Mouse (Mus musculus): ENCODE measurements around the gene Mrpl21.
A peak's percentile ranks its signal among the peaks of the same experiment; 100 is the strongest.

The Mrpl21 gene

GRCm38 (mm10) chr19:3282572-3283467, at the start of gene Mrpl21, which contains the start of gene Ighmbp2:
Gene Mrpl21 (plus strand): TSS chr19:3282901.
Gene Ighmbp2 (minus strand): TSS chr19:3283017.
- peak; percentile 82 to 90 for DNase-seq (ENCODE audit: low spot score in 2 of 2)

DNA sequence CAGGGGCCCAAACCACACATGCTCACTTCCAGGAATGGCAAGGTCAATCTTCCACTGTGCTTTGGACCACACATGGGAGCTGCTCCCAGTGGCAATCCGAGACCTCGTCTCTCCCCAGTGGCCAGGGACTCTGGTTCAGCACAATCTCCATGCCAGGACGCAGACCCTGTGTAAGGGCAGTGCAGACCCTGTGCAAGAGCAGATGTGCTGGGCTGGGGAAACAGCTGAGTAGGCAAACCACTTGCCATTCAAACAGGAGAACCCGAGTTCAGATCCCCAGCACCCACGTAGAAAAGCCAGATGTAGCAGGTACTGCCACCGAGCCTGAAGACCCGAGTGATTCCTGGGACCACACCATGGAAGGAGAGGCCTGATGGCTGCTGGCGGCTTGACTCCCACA, 22.7 kb upstream of the Mrpl21 start:
- no peak for DNase-seq (ENCODE audit: low spot score in 2 of 2)

GRCm38 (mm10) chr19:3260591-3260990, 22.1 kb upstream of the Mrpl21 start:
- DNase-seq (ENCODE audit: low spot score in 2 of 2), result no peak

GRCm38 (mm10) chr19:3261336-3261735, 21.4 kb upstream of the Mrpl21 start:
- peak in 1 of 2 experiments; percentile 52 for DNase-seq (ENCODE audit: low spot score in 2 of 2)

GRCm38 (mm10) chr19:3261764-3262525, 20.8 kb upstream of the Mrpl21 start:
- peak in 1 of 2 experiments; percentile 56 for DNase-seq (ENCODE audit: low spot score in 2 of 2)

DNA sequence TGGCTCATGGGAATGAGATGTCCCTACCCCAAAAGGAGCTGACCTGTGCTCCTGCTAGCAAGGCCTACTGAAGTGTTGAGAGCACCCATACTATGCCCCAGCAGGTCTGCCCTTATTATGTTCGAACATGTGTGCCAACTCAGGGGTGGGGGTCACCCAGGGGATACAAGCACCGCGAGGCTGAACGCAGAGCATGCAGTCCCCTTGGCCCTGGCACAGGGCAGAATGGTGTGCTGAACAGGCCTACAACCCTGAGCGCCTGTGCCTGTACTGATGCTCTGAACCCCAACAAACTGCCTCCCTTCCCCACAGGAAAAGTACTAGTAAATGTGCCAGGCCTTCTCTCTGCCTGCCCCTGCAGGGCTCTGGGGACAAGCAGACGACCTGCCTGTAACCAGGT, 18.4 kb upstream of the Mrpl21 start:
- DNase-seq (ENCODE audit: low spot score in 2 of 2), result peak in 1 of 2 experiments; percentile 58

GRCm38 (mm10) chr19:3265180-3265579, 17.5 kb upstream of the Mrpl21 start:
- peak in 1 of 2 experiments; percentile 52 for DNase-seq (ENCODE audit: low spot score in 2 of 2)

DNA sequence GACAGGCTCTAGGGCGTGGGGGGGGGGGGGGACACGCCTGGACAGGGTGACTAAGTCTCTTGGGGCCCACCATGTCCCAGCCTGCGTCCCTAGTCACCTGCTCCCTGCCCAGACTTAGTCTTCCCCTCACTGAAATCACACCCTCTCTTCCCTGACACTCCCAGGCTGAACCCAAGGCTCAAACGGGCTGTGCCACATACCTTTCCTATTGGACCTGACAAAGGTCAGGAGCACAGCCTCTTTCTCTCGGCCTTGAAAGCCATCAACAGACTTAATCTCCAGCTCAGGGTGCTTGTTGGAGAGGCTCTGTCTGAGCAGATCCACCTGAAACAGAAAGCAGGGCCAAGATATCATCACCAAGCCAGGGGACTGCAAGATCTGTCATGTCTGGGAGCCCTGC, 16.6 kb upstream of the Mrpl21 start:
- peak in 1 of 2 experiments; percentile 53 for DNase-seq (ENCODE audit: low spot score in 2 of 2)

- DNase-seq (ENCODE audit: low spot score in 2 of 2), result peak in 1 of 2 experiments; percentile 55
These were observed 16.0 kb upstream of the Mrpl21 start for GRCm38 (mm10) chr19:3266676-3267075.

GRCm38 (mm10) chr19:3267340-3267739, 15.4 kb upstream of the Mrpl21 start:
- DNase-seq (ENCODE audit: low spot score in 2 of 2), result no peak

DNA sequence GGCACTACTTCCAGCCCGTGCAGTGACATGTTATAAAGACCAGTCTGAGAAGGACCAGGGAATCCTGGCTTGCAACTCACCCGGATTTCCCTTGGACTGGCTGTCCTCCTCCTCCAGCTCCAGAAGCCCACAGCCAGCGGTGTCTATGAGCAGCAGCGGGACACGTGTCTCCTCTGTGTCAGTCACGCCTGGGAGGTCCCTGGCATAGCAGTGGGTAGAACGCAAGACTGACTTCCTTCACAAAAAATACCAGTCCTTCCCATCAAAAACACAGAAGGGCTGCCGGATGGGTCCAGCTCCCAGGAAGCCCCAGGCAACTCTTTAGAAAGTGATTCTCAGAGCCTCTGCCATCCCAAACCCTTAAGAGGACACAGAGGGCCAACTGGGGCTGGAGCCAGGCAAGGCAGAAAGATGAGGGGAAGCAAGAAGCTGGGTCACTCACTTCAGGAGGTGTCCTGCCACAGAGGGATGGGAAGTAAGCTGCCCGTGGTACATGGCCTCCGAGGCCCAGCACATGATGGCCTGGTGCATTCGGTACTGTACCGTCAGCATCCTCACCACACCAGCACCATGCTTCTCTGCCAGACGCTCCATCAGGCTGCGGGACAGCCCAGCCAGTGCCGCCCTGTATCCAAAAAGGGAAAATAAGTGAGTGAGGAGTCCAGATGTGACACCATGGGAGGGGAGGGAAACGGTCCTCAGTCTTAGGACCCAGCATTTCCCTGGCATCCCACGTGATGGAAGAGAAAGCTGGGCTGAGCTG, 14.3 kb upstream of the Mrpl21 start:
- peak; percentile 9 to 57 for DNase-seq (ENCODE audit: low spot score in 2 of 2)

- peak in 1 of 2 experiments; percentile 8 for DNase-seq (ENCODE audit: low spot score in 2 of 2)
These were observed 13.4 kb upstream of the Mrpl21 start for GRCm38 (mm10) chr19:3269279-3269678.

DNA sequence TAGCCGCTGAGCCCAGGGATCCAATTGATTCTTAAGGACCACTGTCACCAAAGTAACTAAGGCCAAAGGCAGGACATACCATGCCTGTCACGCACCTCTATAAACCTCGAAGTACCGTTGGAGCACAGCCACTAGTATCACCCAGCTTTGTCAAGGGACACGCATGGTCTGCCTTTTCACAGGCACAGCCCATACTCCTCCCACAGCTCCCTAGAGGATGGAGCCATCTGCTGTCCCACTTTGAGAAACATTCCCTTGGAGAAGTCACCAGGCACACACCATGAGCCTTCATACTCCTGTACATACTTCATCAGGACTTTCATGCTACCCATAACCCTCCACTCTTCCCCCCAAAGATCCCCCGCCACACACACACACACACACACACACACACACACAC, 12.9 kb upstream of the Mrpl21 start:
- DNase-seq (ENCODE audit: low spot score in 2 of 2), result no peak

GRCm38 (mm10) chr19:3271366-3271765, 11.3 kb upstream of the Mrpl21 start:
- no peak for DNase-seq (ENCODE audit: low spot score in 2 of 2)

DNA sequence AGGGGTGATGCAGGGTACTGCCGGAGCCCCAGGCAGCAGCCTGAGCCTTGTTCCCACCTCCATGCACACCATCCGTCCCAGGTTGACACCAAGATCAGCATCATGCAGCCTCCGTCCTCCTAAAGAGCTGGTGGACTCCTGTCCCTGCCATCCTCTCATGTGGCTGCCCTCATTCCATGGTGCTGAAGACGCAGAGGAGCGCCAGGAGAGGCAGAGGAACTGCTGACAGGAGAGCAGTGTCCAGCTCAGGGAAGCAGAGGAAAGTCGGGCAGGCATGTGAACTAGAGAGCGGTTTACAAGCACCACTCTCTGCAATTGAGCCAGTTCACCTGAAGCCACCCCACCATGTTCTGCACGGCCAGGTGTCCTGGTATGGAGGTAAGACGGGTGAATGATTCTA, 9.4 kb upstream of the Mrpl21 start:
- DNase-seq (ENCODE audit: low spot score in 2 of 2), result no peak

DNA sequence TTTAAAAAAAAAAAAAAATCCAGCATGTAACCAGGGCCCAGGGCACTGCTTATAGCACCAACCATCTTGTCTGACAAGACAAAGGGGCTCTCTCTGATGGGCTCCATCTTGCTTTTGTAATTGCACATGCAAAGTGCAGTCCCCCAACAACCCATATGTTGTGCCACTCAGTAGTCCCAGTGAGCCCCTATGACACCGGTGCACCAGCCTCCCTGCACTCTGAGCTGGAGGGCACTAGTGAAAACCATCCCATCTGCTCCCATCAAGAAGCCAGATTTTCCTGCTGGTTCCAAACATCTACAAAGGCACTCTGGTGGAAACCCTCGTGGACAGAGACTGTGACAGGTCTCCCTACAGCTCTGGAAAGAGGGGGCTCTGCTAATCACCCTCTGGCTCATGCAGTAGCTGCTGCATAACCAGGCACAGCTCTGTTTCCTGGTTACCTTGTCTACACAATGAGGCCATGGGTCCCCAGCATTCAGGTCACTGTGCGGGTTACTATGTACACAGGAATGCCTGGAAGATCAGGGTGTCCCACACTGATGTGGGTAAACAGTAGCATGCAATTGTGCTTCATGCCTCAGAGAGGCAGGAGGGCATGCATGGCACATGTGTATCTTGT, 6.8 kb upstream of the Mrpl21 start:
- no peak for DNase-seq (ENCODE audit: low spot score in 2 of 2)

- DNase-seq (ENCODE audit: low spot score in 2 of 2), result no peak
These were observed 815 bp upstream of the Mrpl21 start for GRCm38 (mm10) chr19:3281886-3282285.

DNA sequence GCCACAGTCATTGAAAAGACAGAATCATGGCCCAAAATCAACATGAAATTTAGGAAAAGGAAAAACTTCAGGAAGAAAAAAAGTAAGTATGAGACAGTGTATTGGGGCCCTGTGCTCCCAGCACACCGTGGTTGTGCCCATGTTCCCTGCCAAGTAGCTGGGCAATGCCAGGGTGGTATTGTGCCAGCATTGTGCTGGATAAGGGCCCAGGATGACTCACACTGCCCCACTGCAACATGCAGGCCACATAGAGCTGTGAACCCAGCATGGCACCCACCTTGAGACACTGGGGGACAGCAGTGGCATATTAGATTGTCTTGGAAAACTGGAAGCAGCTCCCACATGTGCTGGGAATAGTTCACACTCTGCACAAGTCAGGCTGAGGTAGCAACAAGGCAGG, 6.3 kb downstream of the Mrpl21 start:
- DNase-seq (ENCODE audit: low spot score in 2 of 2), result no peak

GRCm38 (mm10) chr19:3292028-3292427, 9.3 kb downstream of the Mrpl21 start:
- peak; percentile 54 to 80 for DNase-seq (ENCODE audit: low spot score in 2 of 2)

GRCm38 (mm10) chr19:3292993-3293392, 10.3 kb downstream of the Mrpl21 start:
- no peak for DNase-seq (ENCODE audit: low spot score in 2 of 2)

DNA sequence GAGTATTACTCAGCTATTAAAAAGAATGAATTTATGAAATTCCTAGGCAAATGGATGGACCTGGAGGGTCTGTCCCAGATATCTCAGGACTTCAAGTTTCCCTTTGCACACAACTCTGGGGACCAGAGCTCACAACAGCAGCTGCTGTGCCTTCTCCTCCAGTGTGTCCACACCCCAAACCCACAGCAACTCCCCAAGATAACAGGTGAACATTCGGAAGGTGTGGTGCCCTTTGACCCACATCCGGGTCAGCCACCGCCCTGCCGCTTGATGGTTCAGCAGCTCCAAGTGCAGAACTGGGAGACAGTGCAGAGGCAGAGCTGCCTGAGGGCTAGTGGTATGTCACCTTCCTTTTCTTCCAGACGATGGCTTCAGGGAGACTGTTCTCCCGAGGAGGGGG, 12.5 kb downstream of the Mrpl21 start:
- DNase-seq (ENCODE audit: low spot score in 2 of 2), result no peak

Data from spleen, postnatal 4 days (tissue).